Mouse (Mus musculus): ENCODE measurements at regions not wholly inside any gene's neighbourhood (a gene's known extent, or its start where the extent isn't known, plus 50 kb on each side); places are given as distances from the start of the nearest gene placed in this dataset.
A peak's percentile ranks its signal among the peaks of the same experiment; 100 is the strongest.

DNA sequence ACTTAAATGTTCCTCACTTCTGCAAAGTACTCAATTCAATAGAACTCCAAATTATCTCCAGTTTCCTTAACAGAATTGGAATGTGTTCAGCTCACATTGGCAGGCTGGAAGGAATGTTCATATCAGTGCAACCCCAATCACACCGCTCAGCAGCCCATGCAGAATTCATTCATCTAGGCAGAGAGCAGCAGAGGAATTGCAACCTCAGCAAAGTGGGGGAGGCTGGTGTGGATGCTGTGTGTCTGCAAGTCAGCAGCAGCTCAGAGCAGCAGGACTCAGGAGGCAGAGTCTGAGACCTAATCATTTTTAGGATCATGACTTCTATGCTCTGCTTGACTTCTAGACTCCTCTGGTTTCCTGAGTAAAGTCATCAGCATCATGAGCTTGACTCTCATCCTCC is 100.7 kb upstream of the Chrna7 start:
- no peak for DNase-seq

DNA sequence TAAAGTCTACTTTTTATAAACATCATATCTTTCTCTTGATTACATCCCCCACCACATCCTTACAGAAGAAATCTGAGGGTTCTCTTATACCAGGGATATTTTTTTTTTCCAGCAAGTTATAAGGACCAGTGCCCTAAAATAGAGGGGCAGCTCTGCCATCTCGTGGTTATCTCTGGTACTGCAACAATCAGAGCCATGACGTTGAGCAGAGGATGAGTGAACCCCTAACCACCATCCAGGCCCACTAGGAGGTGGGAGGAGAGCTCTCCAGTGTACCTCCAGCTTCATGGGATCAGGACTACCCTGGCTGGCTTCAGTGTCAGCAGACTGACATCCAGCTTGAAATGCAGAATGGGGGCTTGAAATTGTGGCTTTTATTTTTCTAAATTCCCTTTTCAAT is 107.2 kb upstream of the Chrna7 start:
- peak; percentile 73 for DNase-seq

DNA sequence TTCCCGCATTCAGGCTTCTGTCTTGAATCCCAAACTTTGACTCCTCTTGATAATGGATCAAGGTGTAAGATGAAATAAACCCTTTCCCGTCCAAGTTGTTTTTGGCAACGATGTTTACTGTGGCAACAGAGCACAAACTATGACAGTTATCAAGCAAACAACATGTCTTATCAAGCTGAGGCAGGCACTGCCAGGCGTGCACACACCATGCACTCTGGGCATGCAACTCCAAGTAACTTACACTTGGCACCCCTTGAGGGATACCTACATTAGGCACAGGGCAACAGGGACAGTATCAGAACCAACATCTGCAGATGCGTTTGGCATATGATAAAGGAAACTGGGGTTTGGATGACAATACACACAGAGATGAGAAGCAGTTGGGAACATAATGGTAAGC is 108.8 kb upstream of the Chrna7 start:
- no peak for DNase-seq

DNA sequence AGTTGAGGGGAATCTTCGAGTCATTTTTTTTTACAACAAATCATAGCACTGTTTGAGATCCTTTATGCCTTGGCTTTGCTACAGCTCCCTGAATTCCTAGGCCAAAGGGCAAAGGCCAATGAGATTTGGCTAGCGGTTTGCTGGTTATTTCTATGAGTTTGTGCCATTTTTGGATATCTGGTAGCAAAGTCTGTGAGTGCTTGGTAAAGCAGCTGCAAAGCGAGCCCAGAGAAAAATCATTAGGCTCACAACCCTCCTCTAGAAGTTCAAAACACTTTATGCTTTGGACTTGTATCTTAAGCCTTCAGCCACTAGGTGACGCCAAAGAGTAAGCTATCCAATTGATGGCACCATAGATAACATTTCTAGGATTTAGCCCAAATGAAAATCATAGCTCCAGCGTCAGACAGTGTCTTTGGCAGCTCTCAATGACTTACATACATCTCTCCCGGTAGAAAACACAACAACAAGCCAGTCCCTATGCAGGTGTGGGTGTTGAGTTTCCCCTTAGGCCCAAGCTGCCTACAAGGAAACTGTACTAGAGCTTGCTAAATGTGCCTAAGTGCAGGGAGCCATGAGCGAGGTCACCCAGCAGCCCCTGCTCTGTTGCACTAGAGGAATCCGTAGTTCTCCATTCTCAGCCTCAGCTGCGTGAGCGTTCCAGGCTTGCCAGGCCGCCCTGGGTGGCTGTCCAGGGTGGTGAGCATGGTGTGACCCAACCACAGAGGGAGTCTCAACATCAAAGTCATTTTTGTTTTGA is 109.8 kb upstream of the Chrna7 start:
- peak; percentile 79 for DNase-seq

DNA sequence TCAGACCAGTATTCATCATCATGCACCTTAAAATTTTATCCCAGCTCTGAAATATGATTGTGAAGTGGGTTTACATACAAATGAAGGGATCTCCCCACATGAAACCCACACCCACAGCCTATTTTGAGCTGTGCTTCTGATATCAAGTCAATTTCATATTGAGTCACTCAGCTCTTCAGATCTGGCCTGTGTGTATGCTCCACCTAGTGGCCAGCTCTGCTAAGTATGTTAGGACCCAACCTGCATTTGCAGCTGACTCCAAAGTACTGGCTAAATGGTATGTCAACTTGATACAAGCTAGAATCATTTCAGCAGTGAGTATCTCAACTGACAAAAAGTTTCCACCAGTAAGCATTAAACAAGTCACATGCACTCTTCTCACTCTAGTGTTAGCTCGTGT is 109.4 kb upstream of the Otud7a start:
- DNase-seq, result peak; percentile 46

DNA sequence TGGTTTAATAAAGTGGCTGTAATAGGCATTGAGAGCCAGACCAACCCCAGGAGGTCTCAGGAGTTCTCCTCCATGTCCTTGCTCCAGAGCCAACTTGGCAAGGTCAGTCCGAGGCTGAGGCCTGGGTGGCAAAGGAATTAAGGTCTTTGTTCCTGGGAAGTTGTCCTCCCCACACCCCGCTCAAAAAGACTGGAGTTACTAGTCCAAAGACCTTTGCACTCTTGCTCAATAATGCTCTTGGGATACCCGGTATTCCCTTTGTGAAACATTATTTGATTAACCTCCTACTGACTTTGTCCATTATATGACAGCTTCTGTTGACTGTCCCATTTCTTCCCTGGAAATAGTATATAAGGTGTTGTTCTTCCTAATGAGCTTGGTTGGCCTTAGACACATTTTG is 108.5 kb upstream of the Otud7a start:
- DNase-seq, result no peak

DNA sequence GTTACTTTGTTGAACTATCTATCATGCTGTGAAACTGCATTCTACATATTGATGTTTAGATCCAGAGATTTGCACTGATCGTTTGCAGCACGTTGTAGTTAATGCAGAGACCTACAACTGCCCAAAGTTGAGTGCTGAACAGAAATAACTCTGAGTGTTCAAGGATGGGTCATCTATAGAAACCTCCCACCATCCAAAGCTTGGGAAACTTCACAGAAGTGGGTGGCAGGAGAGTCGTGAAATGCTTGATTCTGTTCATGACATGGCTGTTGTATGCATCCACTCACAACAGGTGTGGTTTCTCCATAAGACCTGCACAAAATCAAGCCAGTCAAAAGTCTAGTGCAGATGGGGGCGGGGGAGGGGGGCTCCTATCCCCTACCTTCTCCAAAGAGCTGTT is 102.8 kb upstream of the Otud7a start:
- DNase-seq, result no peak

DNA sequence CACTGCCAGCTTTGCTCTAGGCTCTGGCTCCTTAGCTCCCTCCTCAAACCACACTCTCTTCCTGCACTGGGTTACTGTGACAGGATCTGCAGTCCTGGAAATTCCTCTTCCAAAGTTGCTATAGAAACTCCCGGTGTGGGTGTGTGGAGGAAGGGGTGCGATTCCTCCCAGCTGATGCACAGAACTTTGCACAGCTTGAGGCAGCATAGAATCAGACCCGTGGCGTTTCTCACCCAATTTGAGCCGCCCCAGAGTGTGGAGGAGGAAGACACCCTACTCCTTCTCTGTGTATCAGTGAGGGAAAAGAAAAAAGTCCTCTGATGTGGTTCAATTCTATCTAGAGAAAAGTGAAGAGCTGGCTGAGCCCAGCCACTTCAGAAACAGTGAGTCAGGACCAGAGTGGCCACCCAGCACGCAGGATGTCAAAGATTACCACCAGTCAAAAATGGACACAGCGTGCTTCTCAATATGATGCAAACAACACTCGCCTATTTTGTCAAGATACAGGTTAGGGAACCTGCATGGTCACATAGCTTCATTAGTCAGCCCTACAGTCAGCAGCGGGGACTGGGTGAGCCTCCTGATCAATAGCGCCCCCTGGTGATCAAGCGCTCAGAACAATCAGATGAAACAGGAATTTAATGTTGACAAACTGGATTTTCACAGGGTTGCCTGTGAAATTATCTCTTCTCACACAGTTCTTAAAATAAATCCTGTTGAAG is 98.7 kb upstream of the Otud7a start:
- DNase-seq, result peak; percentile 53

DNA sequence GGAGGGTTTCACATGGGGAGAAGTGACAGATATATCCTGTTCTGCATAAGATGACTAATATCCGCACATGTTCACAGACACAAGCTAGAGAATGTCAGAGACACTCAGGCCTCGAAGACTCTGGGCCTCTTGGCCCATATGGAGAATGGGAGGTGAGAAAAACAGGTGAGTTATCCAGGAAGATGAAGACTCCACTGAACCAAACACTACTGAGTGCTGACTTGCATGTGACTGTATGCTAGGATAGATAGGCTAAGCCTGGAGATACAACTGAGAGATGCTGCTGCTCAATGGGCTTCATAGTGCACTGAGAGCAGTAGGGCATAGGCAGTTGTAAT is 98.2 kb upstream of the Otud7a start:
- no peak for DNase-seq
